Mouse (Mus musculus): ENCODE data around the gene Tbc1d10a. TPM values are rescaled to one million over a fixed set of nuclear protein-coding genes. Genes with fewer than 3 reads are reported as not detected.

Gene Tbc1d10a
- polyA plus RNA-seq, 1 experiment from 2014 or later = 34.2 TPM

- ATAC-seq (ENCODE audit: borderline replicate concordance, extremely low read depth, low FRiP score, low TSS enrichment) = no peak
- H3K4me3 ChIP-seq = no peak overlapping the region
- no peaks in the 10 kb centered on the region for H3K9me3 ChIP-seq
Measured at GRCm38 (mm10) chr11:4246623-4247022, 60.0 kb downstream of the Tbc1d10a start.

GRCm38 (mm10) chr11:4247201-4247959 is 60.8 kb downstream of the Tbc1d10a start:
- Histone ChIP-seq H3K4me1 (no peaks in the 10 kb centered on the region), H3K27me3 (no peaks in the 10 kb centered on the region), H3K9me3 (no peaks in the 10 kb centered on the region), H3K9ac (no peak overlapping the region), H3K4me2 (no peak overlapping the region), H3K4me3 (no peak overlapping the region), H3K36me3 (no peaks in the 10 kb centered on the region), H3K27ac (no peak overlapping the region)
- ATAC-seq (ENCODE audit: borderline replicate concordance, extremely low read depth, low FRiP score, low TSS enrichment) = no peak
- WGBS = 63% methylated on average over 14 of the region's 14 CpGs

More at GRCm38 (mm10) chr11:4246623-4247022, 60.0 kb downstream of the Tbc1d10a start:
- Histone ChIP-seq H3K36me3 (no peaks in the 10 kb centered on the region), H3K9ac (no peak overlapping the region), H3K27ac (no peak overlapping the region), H3K27me3 (no peaks in the 10 kb centered on the region), H3K4me1 (no peaks in the 10 kb centered on the region), H3K4me2 (no peak overlapping the region)
- WGBS = 50% methylated on average over 4 of the region's 4 CpGs

- no peak overlapping the region for H3K4me3 ChIP-seq
- no peak overlapping the region for H3K9ac ChIP-seq
- WGBS = 93% methylated on average over 3 of the region's 3 CpGs
- H3K9me3 ChIP-seq = no peaks in the 10 kb centered on the region
- no peaks in the 10 kb centered on the region for H3K4me1 ChIP-seq
- H3K27me3 ChIP-seq = no peaks in the 10 kb centered on the region
- H3K36me3 ChIP-seq = no peaks in the 10 kb centered on the region
- H3K4me2 ChIP-seq = no peak overlapping the region
- H3K27ac ChIP-seq = no peak overlapping the region
- ATAC-seq (ENCODE audit: borderline replicate concordance, extremely low read depth, low FRiP score, low TSS enrichment) = no peak
Measured at GRCm38 (mm10) chr11:4249151-4249550, 62.6 kb downstream of the Tbc1d10a start.

GRCm38 (mm10) chr11:4250290-4250689 is 63.7 kb downstream of the Tbc1d10a start:
- H3K4me3 ChIP-seq = no peak overlapping the region
- 68% methylated on average over 7 of the region's 7 CpGs for WGBS
- ATAC-seq (ENCODE audit: borderline replicate concordance, extremely low read depth, low FRiP score, low TSS enrichment) = no peak
- no peaks in the 10 kb centered on the region for H3K4me1 ChIP-seq
- H3K9me3 ChIP-seq = no peaks in the 10 kb centered on the region
- H3K27ac ChIP-seq = no peak overlapping the region
- no peaks in the 10 kb centered on the region for H3K27me3 ChIP-seq
- H3K4me2 ChIP-seq = no peak overlapping the region
- no peak overlapping the region for H3K9ac ChIP-seq
- no peaks in the 10 kb centered on the region for H3K36me3 ChIP-seq

DNA sequence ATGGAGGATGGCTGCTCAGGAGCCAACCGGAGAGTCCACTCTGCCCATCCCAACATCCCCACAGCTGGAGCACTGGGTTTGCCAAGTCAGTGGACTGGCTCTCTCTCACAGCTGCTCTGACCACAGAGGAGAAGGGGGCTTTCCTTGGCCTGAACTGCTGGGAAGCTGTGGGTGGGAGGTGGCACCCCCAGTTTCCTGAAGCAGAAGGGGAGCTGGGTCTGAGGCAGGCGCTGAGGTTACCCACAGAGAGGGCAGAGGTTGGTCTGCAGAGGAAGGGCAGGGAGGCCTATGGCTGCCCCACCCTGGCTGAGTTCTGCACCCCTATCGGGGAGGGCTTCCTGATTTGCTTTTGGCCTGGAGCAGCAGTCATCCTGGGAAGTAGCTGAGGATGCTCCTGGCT is 64.8 kb downstream of the Tbc1d10a start:
- Histone ChIP-seq H3K4me1 (no peaks in the 10 kb centered on the region), H3K4me2 (no peak overlapping the region), H3K36me3 (no peaks in the 10 kb centered on the region), H3K9ac (no peak overlapping the region), H3K27ac (no peak overlapping the region), H3K27me3 (no peaks in the 10 kb centered on the region), H3K9me3 (no peaks in the 10 kb centered on the region), H3K4me3 (no peak overlapping the region)
- WGBS = 62% methylated on average over 3 of the region's 3 CpGs
- ATAC-seq (ENCODE audit: borderline replicate concordance, extremely low read depth, low FRiP score, low TSS enrichment) = no peak

- no peaks in the 10 kb centered on the region for H3K36me3 ChIP-seq
- H3K9ac ChIP-seq = no peak overlapping the region
- no peaks in the 10 kb centered on the region for H3K4me1 ChIP-seq
- no peak overlapping the region for H3K4me3 ChIP-seq
- H3K27me3 ChIP-seq = no peaks in the 10 kb centered on the region
- no peak for ATAC-seq (ENCODE audit: borderline replicate concordance, extremely low read depth, low FRiP score, low TSS enrichment)
- WGBS = 81% methylated on average over 2 of the region's 2 CpGs
- H3K9me3 ChIP-seq = no peaks in the 10 kb centered on the region
- H3K4me2 ChIP-seq = no peak overlapping the region
- H3K27ac ChIP-seq = no peak overlapping the region
Measured at GRCm38 (mm10) chr11:4252886-4253285, 66.3 kb downstream of the Tbc1d10a start.

DNA sequence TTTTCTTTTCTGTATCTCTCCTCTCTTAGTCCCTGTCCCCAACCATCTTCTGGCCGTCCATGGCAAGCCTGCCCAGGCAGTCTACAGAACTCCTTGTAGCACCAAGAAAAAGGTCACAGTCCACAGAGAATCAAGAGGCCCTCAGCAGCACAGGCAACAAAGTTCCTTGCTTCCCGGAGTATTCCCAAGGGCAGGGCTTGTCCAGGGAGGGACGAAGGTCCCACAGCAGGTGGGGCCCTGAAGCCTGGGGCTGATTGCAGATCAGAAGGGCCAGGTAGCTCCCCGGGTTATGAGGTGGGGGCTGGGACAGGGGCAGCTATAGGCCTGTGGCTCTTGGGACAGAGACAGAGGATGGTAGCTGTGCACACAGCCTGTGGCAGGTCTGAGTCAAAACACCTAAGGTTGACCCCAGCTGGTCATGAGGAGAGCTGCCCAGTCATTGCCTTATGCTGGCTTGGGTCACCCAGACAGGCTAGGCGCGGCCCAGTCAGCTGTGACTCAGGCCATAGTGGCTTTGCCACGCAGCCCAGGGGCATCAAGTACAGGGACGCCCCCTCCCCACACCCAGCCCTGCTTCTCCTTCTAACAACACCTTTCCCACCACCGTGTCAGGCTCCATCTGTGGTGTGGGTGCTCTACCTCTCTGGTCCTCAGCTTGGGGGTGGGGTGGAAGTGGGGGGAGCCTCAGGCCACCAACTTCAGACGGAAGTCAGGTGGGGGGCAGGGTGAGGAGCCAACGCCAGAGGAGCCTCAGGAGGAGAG is 70.4 kb downstream of the Tbc1d10a start, which contains the start of gene Lif:
Gene Lif, plus strand, starts transcription at position 712 of the 762 bp plus-strand sequence.
- Histone ChIP-seq H3K4me1 (peaks cover 25% of the 10 kb centered on the region), H3K36me3 (no peaks in the 10 kb centered on the region), H3K9me3 (no peaks in the 10 kb centered on the region), H3K4me2 (no peak within 1 kb of the TSS), H3K9ac (no peak within 1 kb of the TSS), H3K27ac (no peak within 1 kb of the TSS), H3K27me3 (no peaks in the 10 kb centered on the region), H3K4me3 (no peak within 1 kb of the TSS)
- 54% methylated on average over 11 of the region's 11 CpGs for WGBS
- no peak for ATAC-seq (ENCODE audit: borderline replicate concordance, extremely low read depth, low FRiP score, low TSS enrichment)

- H3K9ac ChIP-seq = no peak overlapping the region
- H3K9me3 ChIP-seq = no peaks in the 10 kb centered on the region
- H3K36me3 ChIP-seq = no peaks in the 10 kb centered on the region
- no peak for ATAC-seq (ENCODE audit: borderline replicate concordance, extremely low read depth, low FRiP score, low TSS enrichment)
- no peaks in the 10 kb centered on the region for H3K27me3 ChIP-seq
- WGBS = 53% methylated on average over 5 of the region's 5 CpGs
- H3K4me1 ChIP-seq = peaks cover 32% of the 10 kb centered on the region
- no peak overlapping the region for H3K27ac ChIP-seq
- no peak overlapping the region for H3K4me3 ChIP-seq
- no peak overlapping the region for H3K4me2 ChIP-seq
Measured at GRCm38 (mm10) chr11:4257756-4258155, 71.2 kb downstream of the Tbc1d10a start.

- Histone ChIP-seq H3K36me3 (no peaks in the 10 kb centered on the region), H3K9me3 (no peaks in the 10 kb centered on the region), H3K4me2 (peak overlapping the region; percentile 37), H3K4me3 (no peak overlapping the region), H3K9ac (no peak overlapping the region), H3K27ac (no peak overlapping the region), H3K27me3 (no peaks in the 10 kb centered on the region), H3K4me1 (peaks cover 39% of the 10 kb centered on the region)
- ATAC-seq (ENCODE audit: borderline replicate concordance, extremely low read depth, low FRiP score, low TSS enrichment) = peak; percentile 33; the same call in 1 of the 2 replicates
- WGBS = 1% methylated on average over 7 of the region's 7 CpGs
Measured at GRCm38 (mm10) chr11:4258657-4259082, 72.1 kb downstream of the Tbc1d10a start.

DNA sequence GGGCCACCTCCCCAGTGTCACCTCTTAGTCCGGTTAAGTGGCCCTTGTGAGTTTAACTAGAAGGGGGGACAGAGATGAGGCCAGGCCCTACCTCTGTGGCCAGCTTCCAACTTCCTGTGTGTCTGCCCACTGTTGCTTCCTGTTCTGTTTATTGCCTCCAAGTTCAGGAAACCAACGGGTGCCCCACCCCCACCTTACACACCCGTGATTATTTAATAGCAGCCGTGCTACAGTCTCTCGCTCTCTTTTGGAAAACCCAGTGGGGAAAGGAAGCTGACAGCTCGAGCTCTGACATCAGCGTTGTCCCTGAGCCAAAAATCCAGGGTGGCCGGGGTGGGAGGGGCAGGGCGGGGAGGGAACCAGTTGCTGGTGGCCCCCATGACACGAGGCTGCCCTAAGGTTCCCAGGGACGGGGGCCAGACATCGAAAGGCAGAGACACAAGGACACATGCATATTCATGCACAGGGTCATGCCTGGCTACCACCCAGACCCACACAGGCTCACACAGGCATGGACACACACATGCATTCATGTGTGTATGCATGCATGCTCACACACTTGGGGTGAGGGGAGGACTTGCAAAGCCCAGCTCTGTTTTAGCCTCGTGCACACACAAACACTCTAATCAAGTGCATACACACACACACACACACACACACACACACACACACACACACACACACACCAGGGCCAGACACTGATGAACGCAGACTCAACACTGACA is 74.0 kb downstream of the Tbc1d10a start:
- Histone ChIP-seq H3K9me3 (no peaks in the 10 kb centered on the region), H3K4me1 (peaks cover 49% of the 10 kb centered on the region), H3K4me3 (no peak overlapping the region), H3K27me3 (peaks cover 18% of the 10 kb centered on the region), H3K4me2 (peak overlapping the region; percentile 32; the same call in 1 of the 2 replicates), H3K9ac (no peak overlapping the region), H3K36me3 (no peaks in the 10 kb centered on the region), H3K27ac (no peak overlapping the region)
- ATAC-seq (ENCODE audit: borderline replicate concordance, extremely low read depth, low FRiP score, low TSS enrichment) = no peak; the same call in 1 of the 2 replicates
- WGBS = 18% methylated on average over 14 of the region's 14 CpGs

DNA sequence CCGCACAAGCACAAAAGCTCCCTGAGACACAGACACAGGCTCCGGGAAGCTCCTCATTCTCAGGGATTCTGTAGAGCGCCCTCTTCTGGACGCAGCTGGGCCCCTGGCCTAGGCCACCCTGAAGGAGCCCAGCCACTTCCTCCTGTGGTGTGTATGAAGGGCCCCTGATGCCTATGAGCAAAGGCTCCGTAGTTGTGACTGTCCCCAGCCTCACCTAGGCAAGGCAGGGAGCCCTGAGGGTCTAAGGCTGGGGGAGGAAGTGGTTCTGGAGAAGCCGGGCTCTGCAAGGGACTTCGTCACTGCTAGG is 74.6 kb downstream of the Tbc1d10a start:
- ATAC-seq (ENCODE audit: borderline replicate concordance, extremely low read depth, low FRiP score, low TSS enrichment) = peak; percentile 21; the same call in 1 of the 2 replicates
- Histone ChIP-seq H3K4me3 (no peak overlapping the region), H3K4me2 (no peak overlapping the region), H3K4me1 (peaks cover 53% of the 10 kb centered on the region), H3K9ac (no peak overlapping the region), H3K9me3 (no peaks in the 10 kb centered on the region), H3K36me3 (no peaks in the 10 kb centered on the region), H3K27me3 (peaks cover 23% of the 10 kb centered on the region), H3K27ac (no peak overlapping the region)
- WGBS = 49% methylated on average over 7 of the region's 7 CpGs
